Mouse (Mus musculus): ENCODE results near the gene Bmp6.

Bmp6 gene

DNA sequence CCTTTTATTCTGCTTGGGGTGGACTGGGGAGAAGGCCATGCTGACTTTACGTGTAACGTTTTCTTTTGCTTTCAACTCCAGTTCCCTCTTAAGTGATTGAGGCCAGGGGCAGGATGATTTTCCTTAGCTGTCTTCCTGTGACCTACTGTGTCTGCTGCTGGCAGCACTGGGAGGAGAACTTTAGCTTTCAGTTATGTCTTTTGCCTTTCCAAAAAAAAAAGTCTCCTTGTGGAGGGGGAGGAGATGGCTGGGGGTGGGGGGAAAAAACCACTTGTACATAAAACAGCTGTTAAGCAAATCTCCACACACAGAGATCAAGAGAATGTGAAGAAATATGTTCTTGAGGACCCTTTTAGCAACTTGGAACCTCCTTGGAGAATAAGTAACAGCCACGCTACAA is 63.7 kb downstream of the Bmp6 start:
- in situ Hi-C loops (cut with MboI; ENCODE audit: low pct_unique_long_range_greater_than_20kb in 1 of 2, low sequenced_read_pairs in 2 of 2, unreplicated experiment in 1 of 2) = no loop called here

DNA sequence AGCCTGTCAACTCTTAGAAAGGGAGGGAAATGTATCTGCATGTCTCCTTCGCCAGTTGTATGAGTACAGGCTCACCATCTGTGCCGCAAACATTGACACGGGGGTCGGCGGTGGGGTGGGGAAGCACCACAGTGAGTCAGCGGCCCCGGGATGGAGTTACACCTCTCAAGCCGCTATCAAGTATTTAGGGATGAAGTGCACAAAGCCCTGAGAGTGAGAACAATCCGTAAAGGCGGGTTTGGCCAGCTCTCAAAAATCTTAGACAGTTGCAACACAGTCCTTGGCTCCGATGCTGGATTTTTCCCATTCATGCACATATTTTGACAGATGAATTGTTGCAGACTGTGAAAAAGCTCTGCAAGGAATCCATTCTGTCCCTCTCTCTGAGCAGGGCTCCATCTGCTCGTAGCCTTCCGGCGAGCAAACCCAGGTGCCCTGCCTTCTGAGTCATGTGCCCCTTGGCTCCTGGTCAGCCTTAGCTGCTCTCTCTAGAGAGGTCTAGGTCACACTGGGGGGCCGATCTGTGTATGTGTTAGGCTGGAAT is 65.5 kb downstream of the Bmp6 start:
- in situ Hi-C loops (cut with MboI; ENCODE audit: low pct_unique_long_range_greater_than_20kb in 1 of 2, low sequenced_read_pairs in 2 of 2, unreplicated experiment in 1 of 2) = no loop called here

DNA sequence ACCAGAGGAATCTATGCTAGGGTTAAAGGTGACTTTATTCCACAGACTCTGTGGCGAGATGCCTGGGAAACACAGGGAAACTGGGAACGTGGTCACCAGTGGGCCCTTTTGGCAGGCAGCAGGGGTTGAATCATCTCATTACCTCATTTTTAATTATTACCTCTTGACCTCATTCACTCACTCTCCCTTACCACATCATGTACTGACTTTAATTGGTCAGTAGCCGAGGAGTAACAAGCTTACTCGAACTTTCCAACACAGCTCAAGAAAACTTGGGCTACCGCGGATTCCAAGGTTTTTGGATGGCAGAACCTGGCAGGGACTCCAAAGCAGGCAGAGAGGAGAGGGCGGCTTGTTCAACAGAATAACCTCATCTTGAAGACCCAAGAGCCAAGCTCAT is 74.9 kb downstream of the Bmp6 start:
- in situ Hi-C loops (cut with MboI; ENCODE audit: low pct_unique_long_range_greater_than_20kb in 1 of 2, low sequenced_read_pairs in 2 of 2, unreplicated experiment in 1 of 2) = no loop called here

DNA sequence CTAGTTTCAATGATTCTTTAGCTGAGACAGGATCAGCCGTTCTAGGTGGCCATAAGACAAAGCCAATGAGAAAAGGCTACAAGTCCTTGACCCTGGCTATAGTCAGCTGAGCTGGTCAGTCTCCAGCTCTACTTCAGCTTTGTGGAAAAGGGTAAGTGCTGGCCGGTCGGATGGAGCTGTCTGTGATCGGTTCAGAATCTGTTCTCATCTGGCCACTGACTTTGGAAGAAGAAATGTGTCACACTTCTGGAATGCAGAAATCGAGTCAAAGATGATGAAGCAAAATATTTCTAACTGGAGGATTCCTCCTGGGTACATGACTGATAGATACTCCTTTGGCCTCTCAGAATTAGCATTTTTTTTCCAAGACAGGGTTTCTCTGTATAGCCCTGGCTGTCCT is 77.6 kb downstream of the Bmp6 start:
- in situ Hi-C loops (cut with MboI; ENCODE audit: low pct_unique_long_range_greater_than_20kb in 1 of 2, low sequenced_read_pairs in 2 of 2, unreplicated experiment in 1 of 2) = no loop called here

DNA sequence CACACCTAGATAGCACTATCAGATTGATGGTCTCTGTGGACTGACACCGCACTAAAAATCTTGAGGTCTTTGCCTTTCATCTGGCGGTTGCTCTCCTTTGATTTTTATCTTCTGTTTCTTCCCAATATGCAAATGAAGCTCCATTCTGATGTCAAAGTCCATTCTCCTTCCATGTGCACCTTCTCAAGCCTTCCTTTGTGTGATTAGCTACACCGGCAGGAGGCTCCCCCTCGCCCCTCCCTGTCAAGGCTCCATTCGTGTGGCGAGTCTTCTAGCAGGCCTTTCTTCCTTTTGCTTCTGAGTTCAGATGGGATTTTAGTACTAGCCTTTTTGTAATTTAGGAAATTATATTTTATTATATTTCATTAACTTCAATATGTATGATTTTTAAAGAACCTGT is 80.4 kb downstream of the Bmp6 start:
- in situ Hi-C loops (cut with MboI; ENCODE audit: low pct_unique_long_range_greater_than_20kb in 1 of 2, low sequenced_read_pairs in 2 of 2, unreplicated experiment in 1 of 2) = loop anchor here (25.0 kb wide), 1 partner anchor 363 kb away; no protein-coding TSS in a partner anchor

DNA sequence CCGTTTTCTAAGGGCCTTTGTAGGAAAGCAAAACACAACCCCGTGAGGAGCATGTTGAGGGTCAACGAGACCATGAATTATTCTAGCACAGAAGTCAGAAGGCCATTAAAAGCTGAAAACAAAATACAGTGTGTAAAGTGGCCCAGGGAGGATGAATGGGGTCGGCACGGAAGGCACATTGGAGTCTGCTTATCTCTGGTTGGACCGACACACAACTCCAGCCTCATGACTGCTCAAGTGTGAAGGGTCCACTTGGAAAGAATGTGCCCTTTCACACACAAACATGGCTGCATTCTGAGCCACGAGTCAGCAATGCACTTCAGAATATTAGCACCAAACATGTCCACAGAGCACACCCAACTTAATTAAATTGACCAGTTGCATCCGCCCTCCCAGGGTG is 84.8 kb downstream of the Bmp6 start:
- in situ Hi-C loops (cut with MboI; ENCODE audit: low pct_unique_long_range_greater_than_20kb in 1 of 2, low sequenced_read_pairs in 2 of 2, unreplicated experiment in 1 of 2) = loop anchor here (25.0 kb wide), 1 partner anchor 367 kb away; no protein-coding TSS in a partner anchor

DNA sequence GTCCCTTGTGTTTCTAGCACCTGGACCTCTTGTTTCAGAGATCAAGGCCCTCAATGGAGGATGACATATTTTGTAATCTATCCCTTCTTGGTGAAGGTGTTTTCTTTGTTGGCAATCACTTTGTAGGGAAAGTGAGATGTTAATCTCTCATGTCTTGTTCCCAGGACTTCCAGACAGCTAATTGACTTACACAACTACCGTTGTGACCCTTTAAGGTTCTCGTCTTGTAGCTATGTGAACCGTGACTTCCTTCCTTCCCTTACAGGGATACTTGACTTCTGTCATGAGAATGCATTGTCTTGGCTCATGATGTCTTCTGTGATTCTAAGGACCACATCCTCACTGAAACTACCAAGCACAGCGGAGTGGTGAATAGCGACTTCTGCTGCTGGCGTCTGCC is 85.2 kb downstream of the Bmp6 start:
- in situ Hi-C loops (cut with MboI; ENCODE audit: low pct_unique_long_range_greater_than_20kb in 1 of 2, low sequenced_read_pairs in 2 of 2, unreplicated experiment in 1 of 2) = loop anchor here (25.0 kb wide), 1 partner anchor 368 kb away; no protein-coding TSS in a partner anchor

DNA sequence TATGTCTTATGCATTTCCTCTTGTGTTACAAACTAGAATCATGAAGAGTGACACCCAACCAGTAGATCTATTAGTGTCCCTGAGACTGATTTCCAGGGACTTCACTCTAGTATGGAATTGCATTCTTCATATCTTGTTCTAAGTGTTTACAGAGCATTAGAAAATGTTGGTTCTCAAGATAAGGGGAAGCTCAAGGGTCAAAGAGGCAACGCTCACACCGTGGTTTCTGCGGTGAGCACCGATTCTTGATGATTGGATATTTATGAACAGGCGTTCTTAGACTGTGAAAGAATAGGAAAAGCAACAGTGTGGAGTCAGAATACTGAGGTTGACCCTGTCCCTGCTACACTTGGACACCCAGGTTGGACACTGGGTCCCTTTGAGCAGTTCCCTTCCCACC is 89.9 kb downstream of the Bmp6 start:
- in situ Hi-C loops (cut with MboI; ENCODE audit: low pct_unique_long_range_greater_than_20kb in 1 of 2, low sequenced_read_pairs in 2 of 2, unreplicated experiment in 1 of 2) = loop anchor here (25.0 kb wide), 1 partner anchor 373 kb away; no protein-coding TSS in a partner anchor

DNA sequence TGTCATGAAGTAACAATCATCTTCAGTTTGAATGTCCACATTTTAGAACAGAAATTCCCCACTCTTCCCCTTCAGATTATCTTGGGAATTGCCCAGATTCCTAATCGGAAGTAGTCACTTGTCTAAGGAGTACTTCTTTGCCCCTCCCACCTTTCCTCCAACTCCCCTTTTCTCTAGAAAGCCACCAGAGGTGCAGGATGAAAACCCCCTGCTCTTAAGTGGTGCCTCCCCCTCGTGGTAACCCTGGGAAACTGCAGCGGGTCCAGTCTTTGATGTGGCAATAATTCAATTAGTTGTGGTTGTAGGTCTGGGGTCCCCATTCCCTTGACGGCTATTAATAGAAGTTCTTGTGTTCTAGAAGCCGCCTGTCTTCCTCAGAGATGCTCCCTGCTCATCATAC is 93.0 kb downstream of the Bmp6 start:
- in situ Hi-C loops (cut with MboI; ENCODE audit: low pct_unique_long_range_greater_than_20kb in 1 of 2, low sequenced_read_pairs in 2 of 2, unreplicated experiment in 1 of 2) = loop anchor here (25.0 kb wide), 1 partner anchor 376 kb away; no protein-coding TSS in a partner anchor

DNA sequence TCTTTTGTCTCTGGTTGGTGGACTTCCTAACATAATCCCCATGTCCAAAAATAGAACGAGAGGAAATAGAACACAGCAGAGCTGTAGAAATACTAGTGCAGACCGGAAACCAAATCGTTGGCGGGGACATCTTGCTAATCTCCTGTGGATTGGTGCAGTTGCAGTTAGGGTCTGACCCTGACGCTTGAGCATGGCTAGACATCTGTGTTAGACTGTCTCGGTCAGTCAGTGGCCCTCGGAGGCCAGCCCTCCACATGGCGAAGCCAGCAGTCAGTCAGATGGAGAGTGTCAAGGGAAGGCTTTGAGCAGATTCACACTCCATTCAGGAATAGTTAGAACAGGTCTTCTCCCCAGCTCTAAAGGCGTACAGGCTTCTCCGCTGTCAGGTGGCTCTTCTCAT is 95.3 kb downstream of the Bmp6 start:
- in situ Hi-C loops (cut with MboI; ENCODE audit: low pct_unique_long_range_greater_than_20kb in 1 of 2, low sequenced_read_pairs in 2 of 2, unreplicated experiment in 1 of 2) = loop anchor here (25.0 kb wide), 1 partner anchor 378 kb away; no protein-coding TSS in a partner anchor

DNA sequence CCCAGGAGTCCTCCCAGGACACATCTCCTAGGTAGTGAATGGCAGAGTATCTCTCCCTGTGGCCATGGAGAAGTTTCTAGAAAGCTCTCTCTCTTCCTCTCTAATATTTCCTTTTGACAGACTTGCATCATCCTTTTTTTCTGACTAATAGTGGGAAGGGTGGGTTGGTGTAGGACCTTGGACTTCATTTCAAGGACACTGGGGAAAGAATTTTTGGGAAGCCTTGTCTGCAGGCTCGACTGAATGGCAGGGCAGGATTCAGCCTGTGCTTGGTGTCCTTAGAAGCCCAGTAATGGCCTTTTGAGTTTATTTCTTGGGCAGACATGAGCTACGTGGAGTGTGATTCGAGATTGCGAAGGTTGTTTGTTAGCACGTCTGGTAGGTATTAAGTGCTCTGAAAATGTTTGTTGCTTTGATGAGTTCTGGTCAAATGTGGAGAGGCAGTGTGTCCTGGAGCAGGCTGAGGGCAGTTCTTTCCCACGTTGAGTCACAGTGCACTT is 103.7 kb downstream of the Bmp6 start:
- in situ Hi-C loops (cut with MboI; ENCODE audit: low pct_unique_long_range_greater_than_20kb in 1 of 2, low sequenced_read_pairs in 2 of 2, unreplicated experiment in 1 of 2) = loop anchor here (25.0 kb wide), 1 partner anchor 386 kb away; no protein-coding TSS in a partner anchor

DNA sequence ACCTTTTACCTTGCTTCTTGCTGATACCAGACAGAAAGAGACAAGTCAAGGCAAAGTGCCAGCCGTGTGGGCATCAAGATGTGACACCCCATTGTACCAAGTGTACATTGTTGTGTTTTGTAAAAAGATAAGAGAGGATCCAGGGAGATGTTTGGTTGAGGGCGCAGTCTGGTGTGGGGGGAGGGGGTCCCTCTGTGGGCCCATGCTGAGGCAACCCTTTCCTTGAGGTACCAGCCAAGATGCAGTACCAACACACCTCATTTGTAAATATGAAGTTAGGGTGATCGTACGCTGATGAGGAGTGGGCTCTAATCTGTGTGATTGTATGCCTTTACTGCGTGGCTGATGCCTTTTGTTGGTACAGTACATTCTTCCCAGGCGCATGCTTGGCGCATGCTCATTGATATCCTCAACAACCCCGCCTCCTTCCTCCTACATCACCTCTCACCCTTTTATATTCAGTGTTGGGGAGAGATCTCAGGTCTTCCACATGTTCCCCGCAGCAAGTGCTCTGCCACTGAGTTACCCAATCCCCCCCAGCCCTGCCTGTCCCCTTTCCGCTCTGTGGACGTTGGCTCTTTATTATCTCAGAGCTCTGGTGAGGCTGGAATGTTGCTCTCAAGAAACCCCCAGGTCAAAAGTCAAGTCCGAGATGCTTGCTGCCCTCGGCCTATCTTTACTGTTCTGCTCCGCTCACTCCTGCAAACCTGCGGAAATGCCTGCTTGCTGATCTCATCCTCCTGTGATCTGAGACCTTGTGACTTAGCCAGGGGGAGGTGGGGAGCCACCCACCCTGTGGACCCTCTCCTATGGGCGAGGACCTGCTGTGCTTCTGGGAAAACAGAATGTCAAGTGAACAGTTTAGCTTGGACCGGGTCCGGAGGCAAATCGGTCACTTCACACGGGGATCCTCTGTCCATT is 105.4 kb downstream of the Bmp6 start:
- in situ Hi-C loops (cut with MboI; ENCODE audit: low pct_unique_long_range_greater_than_20kb in 1 of 2, low sequenced_read_pairs in 2 of 2, unreplicated experiment in 1 of 2) = no loop called here

DNA sequence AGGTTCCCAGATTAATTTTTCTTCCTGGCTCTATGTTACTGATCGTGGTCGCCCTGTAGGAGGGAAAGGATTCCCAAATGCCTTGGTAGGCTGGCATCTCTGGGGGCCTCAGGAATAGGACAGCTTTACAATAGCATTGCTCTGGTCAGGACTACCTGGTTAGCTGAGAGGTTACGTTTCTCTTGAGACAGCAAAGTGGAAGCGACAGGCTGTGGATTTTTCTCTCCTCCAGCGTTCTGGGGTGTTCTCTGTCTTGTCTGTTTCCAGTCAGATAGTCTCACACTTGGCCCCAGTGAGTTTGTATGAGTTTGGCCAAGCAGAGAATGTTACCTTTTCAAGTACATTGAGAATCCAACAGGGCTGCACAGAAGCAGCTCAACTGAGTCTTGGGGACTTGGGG is 106.5 kb downstream of the Bmp6 start:
- in situ Hi-C loops (cut with MboI; ENCODE audit: low pct_unique_long_range_greater_than_20kb in 1 of 2, low sequenced_read_pairs in 2 of 2, unreplicated experiment in 1 of 2) = no loop called here

DNA sequence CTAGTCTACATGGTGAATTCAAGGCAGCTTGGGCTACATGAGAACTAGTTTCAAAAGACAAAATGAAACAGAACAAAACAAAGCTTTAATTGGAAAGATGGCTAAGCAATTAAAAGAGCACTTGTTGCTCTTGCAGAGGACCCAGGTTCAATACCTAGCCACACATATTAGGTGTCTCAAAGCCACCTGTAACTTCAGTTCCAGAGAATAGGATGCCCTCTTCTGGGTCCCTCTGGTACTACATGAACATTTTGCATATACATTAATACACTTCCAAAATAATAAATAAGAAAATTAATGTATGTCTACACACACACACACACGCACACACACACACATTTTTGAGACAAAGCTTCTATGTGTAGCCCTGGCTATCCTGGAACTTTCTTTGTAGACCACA is 118.5 kb downstream of the Bmp6 start:
- in situ Hi-C loops (cut with MboI; ENCODE audit: low pct_unique_long_range_greater_than_20kb in 1 of 2, low sequenced_read_pairs in 2 of 2, unreplicated experiment in 1 of 2) = no loop called here

DNA sequence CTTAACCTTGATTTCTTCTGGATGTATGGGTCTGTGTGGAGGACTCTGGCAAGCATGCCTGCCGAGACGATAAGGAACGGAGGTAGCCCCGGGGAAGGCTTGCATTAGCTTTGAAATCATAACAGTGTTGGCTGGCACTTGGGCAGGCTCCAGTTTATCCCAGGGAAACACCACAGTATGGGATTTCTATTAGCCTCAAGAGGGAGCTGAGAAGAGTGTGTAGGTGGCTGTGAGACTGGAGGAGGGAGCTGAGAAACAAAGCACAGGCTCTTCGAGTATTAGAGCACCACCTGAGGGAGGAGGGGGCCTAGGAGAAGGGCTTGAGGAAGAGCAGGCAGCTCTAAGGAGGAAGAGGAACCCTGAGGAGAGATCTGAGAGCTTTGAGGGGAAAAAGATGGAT is 126.0 kb downstream of the Bmp6 start:
- in situ Hi-C loops (cut with MboI; ENCODE audit: low pct_unique_long_range_greater_than_20kb in 1 of 2, low sequenced_read_pairs in 2 of 2, unreplicated experiment in 1 of 2) = no loop called here

DNA sequence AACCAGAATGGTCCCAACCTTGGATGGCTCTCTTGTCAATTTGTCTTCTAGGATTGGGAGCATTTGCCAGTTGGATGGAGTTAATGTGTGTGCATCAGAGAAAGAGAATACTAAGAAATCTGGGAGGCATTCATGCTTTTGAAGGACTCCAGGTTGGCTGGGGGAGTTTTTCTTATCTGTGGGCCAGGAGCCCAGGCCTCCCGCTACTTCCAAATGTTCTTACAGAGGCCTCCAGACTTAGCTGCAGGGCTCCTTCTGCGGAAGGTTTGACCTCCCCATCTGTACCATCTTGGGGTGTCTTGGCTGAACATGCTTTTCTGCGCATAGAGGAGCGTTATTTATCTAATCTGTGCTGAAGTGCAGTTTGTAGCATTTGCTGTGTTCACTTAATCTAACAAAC is 127.7 kb downstream of the Bmp6 start:
- in situ Hi-C loops (cut with MboI; ENCODE audit: low pct_unique_long_range_greater_than_20kb in 1 of 2, low sequenced_read_pairs in 2 of 2, unreplicated experiment in 1 of 2) = no loop called here

DNA sequence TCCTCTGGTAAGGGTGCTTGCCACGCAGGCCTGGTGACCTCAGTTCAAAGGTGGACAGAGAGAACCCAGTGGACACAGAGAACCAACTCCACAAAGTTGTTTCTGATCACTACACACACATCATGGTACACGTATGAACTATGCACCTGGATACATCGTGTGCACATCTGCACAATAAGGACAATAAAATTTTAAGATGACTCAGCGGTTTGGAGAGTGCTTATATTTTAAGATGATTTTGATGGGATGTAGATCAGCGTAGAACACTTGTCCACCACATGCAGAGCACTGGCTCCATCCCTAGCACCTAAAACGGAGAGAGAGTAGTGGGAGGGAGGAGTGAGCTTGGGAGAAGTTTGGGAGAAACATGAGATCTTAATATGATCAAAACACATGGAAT is 128.6 kb downstream of the Bmp6 start:
- in situ Hi-C loops (cut with MboI; ENCODE audit: low pct_unique_long_range_greater_than_20kb in 1 of 2, low sequenced_read_pairs in 2 of 2, unreplicated experiment in 1 of 2) = no loop called here

DNA sequence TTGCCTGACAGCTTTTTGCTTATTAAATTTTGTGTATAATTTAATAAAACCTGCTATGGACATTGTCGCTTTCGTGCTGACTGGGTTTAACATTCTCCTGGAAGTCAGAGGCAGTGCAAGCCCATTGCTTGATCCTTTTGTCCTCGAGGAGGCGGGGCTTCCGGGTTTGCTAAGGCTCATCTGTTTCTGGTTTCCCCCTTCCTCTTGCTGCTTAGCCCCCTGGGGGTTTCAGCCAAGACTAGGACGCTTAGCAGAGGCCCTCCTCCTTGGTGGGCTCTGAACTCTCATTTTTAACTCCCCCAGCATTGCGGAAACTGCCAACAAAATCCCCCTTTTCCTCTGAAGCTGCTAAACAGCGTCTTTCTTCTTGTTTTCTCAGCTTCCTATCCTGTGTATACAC is 132.0 kb downstream of the Bmp6 start:
- in situ Hi-C loops (cut with MboI; ENCODE audit: low pct_unique_long_range_greater_than_20kb in 1 of 2, low sequenced_read_pairs in 2 of 2, unreplicated experiment in 1 of 2) = no loop called here

DNA sequence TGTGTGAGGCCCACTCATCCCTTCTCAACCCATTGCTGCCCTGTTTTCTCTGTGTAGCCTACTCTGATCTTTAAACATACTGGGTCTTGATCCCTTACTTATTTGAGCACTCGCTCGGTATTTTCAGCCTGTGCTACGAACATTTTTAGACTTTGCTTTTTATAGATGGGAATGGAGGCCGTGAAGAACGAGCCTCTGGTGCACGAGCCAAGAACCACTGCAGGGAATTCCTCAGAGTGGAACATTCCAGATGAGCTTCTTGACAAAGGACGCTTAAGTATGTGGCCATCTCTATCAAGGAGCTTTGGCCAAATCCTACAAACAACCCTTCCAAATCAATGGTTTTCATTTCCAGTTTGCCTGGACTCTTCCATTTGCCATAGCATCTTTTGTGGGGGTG is 136.1 kb downstream of the Bmp6 start:
- in situ Hi-C loops (cut with MboI; ENCODE audit: low pct_unique_long_range_greater_than_20kb in 1 of 2, low sequenced_read_pairs in 2 of 2, unreplicated experiment in 1 of 2) = no loop called here

DNA sequence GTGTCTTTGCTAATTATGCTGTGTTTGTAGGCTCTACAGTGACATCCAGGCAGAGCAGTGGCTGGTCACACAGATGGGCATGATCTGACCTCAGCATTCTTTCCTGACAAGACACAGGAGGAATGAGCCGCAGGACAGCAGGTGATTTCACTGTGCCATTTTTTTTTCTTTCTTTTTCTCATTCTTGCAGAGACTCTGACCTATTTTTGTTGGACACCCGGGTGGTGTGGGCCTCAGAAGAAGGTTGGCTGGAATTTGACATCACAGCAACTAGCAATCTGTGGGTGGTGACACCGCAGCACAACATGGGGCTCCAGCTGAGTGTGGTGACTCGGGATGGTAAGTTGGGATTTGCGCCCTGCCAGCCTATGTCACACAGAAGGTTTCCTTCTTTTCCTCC is 139.8 kb downstream of the Bmp6 start:
- in situ Hi-C loops (cut with MboI; ENCODE audit: low pct_unique_long_range_greater_than_20kb in 1 of 2, low sequenced_read_pairs in 2 of 2, unreplicated experiment in 1 of 2) = no loop called here
